Mouse (Mus musculus): Measurements from ENCODE around the gene Trpm3.
A peak's percentile ranks its signal among the peaks of the same experiment; 100 is the strongest.

Gene Trpm3

GRCm38 (mm10) chr19:22518508-22518907 lies 379.7 kb downstream of the Trpm3 start:
- DNase-seq, result no peak

GRCm38 (mm10) chr19:22527944-22528343 lies 389.1 kb downstream of the Trpm3 start:
- DNase-seq, result no peak

GRCm38 (mm10) chr19:22542990-22543709 lies 404.3 kb downstream of the Trpm3 start:
- DNase-seq, result no peak

- DNase-seq, result peak in 1 of 2 experiments; percentile 9
Measured at GRCm38 (mm10) chr19:22552179-22552578, 413.3 kb downstream of the Trpm3 start.

GRCm38 (mm10) chr19:22554421-22554941 lies 415.6 kb downstream of the Trpm3 start:
- DNase-seq, result no peak

- no peak for DNase-seq
Measured at GRCm38 (mm10) chr19:22572396-22572795, 433.6 kb downstream of the Trpm3 start.

GRCm38 (mm10) chr19:22572849-22573248 lies 434.0 kb downstream of the Trpm3 start:
- DNase-seq, result no peak

- no peak for DNase-seq
Measured at GRCm38 (mm10) chr19:22582120-22582745, 443.4 kb downstream of the Trpm3 start.

GRCm38 (mm10) chr19:22594492-22594891 lies 455.6 kb downstream of the Trpm3 start:
- no peak for DNase-seq

GRCm38 (mm10) chr19:22595246-22595645 lies 456.4 kb downstream of the Trpm3 start:
- no peak for DNase-seq

GRCm38 (mm10) chr19:22596715-22597114 lies 457.9 kb downstream of the Trpm3 start:
- no peak for DNase-seq

GRCm38 (mm10) chr19:22604322-22604721 lies 465.5 kb downstream of the Trpm3 start:
- DNase-seq, result no peak

GRCm38 (mm10) chr19:22607985-22608684 lies 469.3 kb downstream of the Trpm3 start:
- no peak for DNase-seq

- DNase-seq, result no peak
Measured at GRCm38 (mm10) chr19:22611621-22612020, 472.8 kb downstream of the Trpm3 start.

GRCm38 (mm10) chr19:22615367-22615766 lies 476.5 kb downstream of the Trpm3 start:
- DNase-seq, result no peak

- DNase-seq, result no peak
Measured at GRCm38 (mm10) chr19:22624801-22625513, 486.1 kb downstream of the Trpm3 start.

GRCm38 (mm10) chr19:22628878-22629277 lies 490.0 kb downstream of the Trpm3 start:
- DNase-seq, result no peak

GRCm38 (mm10) chr19:22631316-22631715 lies 492.5 kb downstream of the Trpm3 start:
- no peak for DNase-seq

- DNase-seq, result no peak
Measured at GRCm38 (mm10) chr19:22635635-22636034, 496.8 kb downstream of the Trpm3 start.

GRCm38 (mm10) chr19:22637786-22638185 lies 498.9 kb downstream of the Trpm3 start:
- no peak for DNase-seq

- DNase-seq, result no peak
Measured at GRCm38 (mm10) chr19:22638394-22638954, 499.6 kb downstream of the Trpm3 start.

GRCm38 (mm10) chr19:22642124-22642523 lies 503.3 kb downstream of the Trpm3 start:
- no peak for DNase-seq
